Mouse (Mus musculus) kidney, adult 2 months (tissue): ENCODE measurements at regions not wholly inside any gene's neighbourhood (a gene's known extent, or its start where the extent isn't known, plus 50 kb on each side); places are given as distances from the start of the nearest gene placed in this dataset.

ENCODE experiments used
- DNase-seq: peaks from one replicate; pipeline ENCODE4 v3.0.0; 2021
- H3K27ac ChIP-seq: fragments of 200-500 bp; 2 replicates; pipeline ENCODE4 v1.5.1; 2012; ENCODE audit warnings: low read depth, low read length, control low read depth, inconsistent platforms; ENCODE audit not compliant: insufficient read depth
- H3K27me3 ChIP-seq: fragments of 200-500 bp; replicated peaks from 2 replicates; pipeline ENCODE4 v1.6.1; 2012; ENCODE audit warnings: mild to moderate bottlenecking, moderate library complexity, low read length, inconsistent platforms; ENCODE audit not compliant: control insufficient read depth, insufficient read depth
- H3K36me3 ChIP-seq: fragments of 200-500 bp; 2 replicates; pipeline ENCODE4 v1.6.1; 2012; ENCODE audit warnings: mild to moderate bottlenecking, moderate library complexity, low read length, inconsistent platforms; ENCODE audit not compliant: control insufficient read depth, insufficient read depth
- H3K4me1 ChIP-seq: fragments of 200-500 bp; 2 replicates; pipeline ENCODE4 v1.6.1; 2011; ENCODE audit warnings: low read length; ENCODE audit not compliant: control insufficient read depth, insufficient read depth
- H3K4me3 ChIP-seq: fragments of 200-500 bp; 2 replicates; pipeline ENCODE4 v1.5.1; 2011; ENCODE audit warnings: mild to moderate bottlenecking, low read depth, low read length, control low read depth; ENCODE audit not compliant: insufficient read depth
- CTCF ChIP-seq: fragments of 200-500 bp; conservative IDR thresholded peaks from 2 replicates; pipeline ENCODE4 v1.5.1; 2011; ENCODE audit warnings: low read depth, mild to moderate bottlenecking, control low read depth, low read length, moderate library complexity, mixed read lengths; ENCODE audit not compliant: insufficient read depth, insufficient read length
- POLR2A ChIP-seq: fragments of 200-500 bp; IDR thresholded peaks from one replicate; pipeline ENCODE4 v1.6.1; 2011; ENCODE audit warnings: low read depth, low read length, control low read depth
- WGBS: fragments of 180-500 bp; shearing (Covaris S2); methylation state at CpG from one replicate; pipeline ENCODE4 v1.1.7; 2018; 5-methylcytosine and 5-hydroxymethylcytosine counted together

- Histone ChIP-seq H3K4me1 (no peaks in the 10 kb centered on the region), H3K36me3 (no peaks in the 10 kb centered on the region), H3K27me3 (no peaks in the 10 kb centered on the region), H3K27ac (no peak overlapping the region), H3K4me3 (no peak overlapping the region)
- no peak for TF ChIP-seq CTCF
- TF ChIP-seq POLR2A = no peak
- DNase-seq = no peak
- 92% methylated on average over 4 of the region's 4 CpGs for WGBS
Observed at GRCm38 (mm10) chrX:98476473-98477254, 328.1 kb downstream of the Ar start.
